Comparison of ENCODE assay signal across 12 mouse cellular contexts in the genomic region with DNA sequence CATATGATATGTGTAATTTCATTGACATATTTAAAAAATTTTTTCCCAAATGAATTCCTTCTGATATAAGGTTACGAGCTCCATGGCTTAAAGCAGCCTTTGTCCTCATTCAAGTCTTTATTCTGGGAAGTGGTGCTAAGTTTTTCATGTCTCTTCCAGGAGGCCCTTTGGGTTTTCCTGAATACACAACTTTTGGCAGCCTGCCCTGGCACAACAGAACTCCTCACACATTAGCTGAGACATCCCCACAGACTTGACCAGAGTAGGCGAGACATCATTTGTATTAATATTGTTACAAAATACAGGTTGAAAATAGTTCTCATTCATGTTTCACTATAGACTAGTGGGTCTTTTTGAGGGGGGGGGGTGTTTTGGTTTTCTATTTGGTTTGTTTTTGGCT.
DNase-seq lines count a peak whose midpoint lies in the region; TF ChIP-seq lines count a peak whose summit lies in the region.
"Had no signal": no experiment of that assay in that cellular context is flagged by ENCODE, and none has a peak within 500 bp of the region (broad histone marks: within the 10 kb centered on the region; RNA-seq: fewer than 3 reads in every experiment).

No protein-coding gene starts in this region.

- H3K36me3 ChIP-seq in heart, adult 2 months (ENCODE audit: control insufficient read depth, insufficient read depth, low read length): no peaks in the 10 kb centered on the region
- H3K36me3 ChIP-seq: hindbrain, embryonic 15.5 days; lung, embryonic 15.5 days had no signal

- H3K79me2 ChIP-seq in heart, adult 2 months (replicated peaks; ENCODE audit: control insufficient read depth, insufficient read depth, low read length): no peaks in the 10 kb centered on the region

- no peak for TF ChIP-seq POLR2A in heart, adult 2 months (IDR thresholded peaks at IDR 0.05; ENCODE audit: insufficient read depth, low read depth, low read length)
- no peak for TF ChIP-seq POLR2A in brain, embryonic 14.5 days (IDR thresholded peaks at IDR 0.05; ENCODE audit: borderline replicate concordance, extremely low read depth, insufficient read depth, insufficient read length, poor library complexity, severe bottlenecking)

- no peak overlapping the region for H3K4me3 ChIP-seq in heart, adult 2 months
- H3K4me3 ChIP-seq: hindbrain, embryonic 15.5 days; lung, embryonic 15.5 days; megakaryocyte, embryonic 14.5 days had no signal

- H3K4me1 ChIP-seq in heart, adult 2 months (ENCODE audit: control insufficient read depth, insufficient read depth, low read length): peaks cover 1% of the 10 kb centered on the region; the same call in 1 of the 2 replicates
- H3K4me1 ChIP-seq: hindbrain, embryonic 15.5 days; lung, embryonic 15.5 days; megakaryocyte, embryonic 14.5 days had no signal

- H3K27ac ChIP-seq in heart, adult 2 months: no peak overlapping the region
- H3K27ac ChIP-seq: hindbrain, embryonic 15.5 days; lung, embryonic 15.5 days had no signal

- TF ChIP-seq EP300 in heart, adult 2 months (IDR thresholded peaks at IDR 0.05; ENCODE audit: insufficient read depth, low read depth, low read length): no peak

- H3K9ac ChIP-seq in heart, adult 2 months (ENCODE audit: low read depth, low read length): no peak overlapping the region
- H3K9ac ChIP-seq: hindbrain, embryonic 15.5 days; lung, embryonic 15.5 days had no signal

- H3K27me3 ChIP-seq in heart, adult 2 months (ENCODE audit: control insufficient read depth, insufficient read depth, low read length): no peaks in the 10 kb centered on the region
- H3K27me3 ChIP-seq: hindbrain, embryonic 15.5 days; lung, embryonic 15.5 days; megakaryocyte, embryonic 14.5 days had no signal

- TF ChIP-seq CTCF in heart, adult 2 months (IDR thresholded peaks at IDR 0.05): no peak
- no peak for TF ChIP-seq CTCF in brain, embryonic 14.5 days (IDR thresholded peaks at IDR 0.05; ENCODE audit: borderline replicate concordance, extremely low read depth, insufficient read depth, insufficient read length)

- 69% methylated on average over 2 of the region's 2 CpGs for WGBS in heart, adult 2 months

- intact Hi-C loops in heart, adult 2 months (cut with DNase I): no loop called here
- intact Hi-C loops in heart, postnatal 14 days (cut with DNase I): no loop called here

- DNase-seq in heart, adult 2 months: peak; percentile 38 to 49
- no peak for DNase-seq in heart, postnatal 4 days
- DNase-seq in adipocyte (ENCODE audit: low spot score): peak; percentile 69
- DNase-seq in brain, embryonic 14.5 days (ENCODE audit: low read depth): peak; percentile 26
- DNase-seq in heart, postnatal 14 days: peak; percentile 10 to 16
- no peak for DNase-seq in natural killer cell, adult 2 months (ENCODE audit: low spot score in 2 of 2)
- no peak for DNase-seq in liver
- DNase-seq: kidney, adult 11 months; right cerebral cortex, postnatal 25 days had no signal

Comparison
In these comparisons a context has a peak if more than half of its experiments do, and no peak if none do; other contexts are left out.
1. DNase-seq: peak in heart, adult 2 months (2 of 2), adipocyte (single experiment), brain, embryonic 14.5 days (single experiment) and heart, postnatal 14 days (2 of 2); none in heart, postnatal 4 days (single experiment), natural killer cell, adult 2 months (0 of 2) and liver (single experiment).